9 mouse cellular contexts compared by ENCODE assay signal in the genomic region with DNA sequence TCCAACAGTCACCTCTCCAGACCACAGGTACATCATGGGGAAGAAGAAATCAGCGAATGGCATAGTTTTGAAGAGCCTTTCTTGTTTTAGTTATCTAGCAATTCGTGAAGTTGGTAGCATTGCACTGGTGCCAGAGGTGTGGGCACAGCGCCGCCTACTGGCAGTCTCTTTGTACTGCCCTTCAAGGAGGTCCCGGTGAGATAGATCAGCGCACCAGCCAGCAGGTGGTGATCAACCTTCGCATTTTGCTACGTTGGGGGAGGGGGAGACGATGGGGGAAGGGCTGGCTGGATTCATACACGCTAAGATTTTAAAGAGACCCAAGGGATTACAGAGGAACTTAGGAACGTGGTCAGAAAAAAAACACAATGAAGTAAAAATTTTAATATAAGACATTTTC.
A peak's percentile ranks its signal among the peaks of the same experiment; 100 is the strongest.
DNase-seq lines count a peak whose midpoint lies in the region; ATAC-seq lines count a peak whose summit lies in the region.
"Had no signal": no experiment of that assay in that cellular context is flagged by ENCODE, and none has a peak within 500 bp of the region (broad histone marks: within the 10 kb centered on the region; RNA-seq: fewer than 3 reads in every experiment).

No protein-coding gene starts in this region.

- H3K4me1 ChIP-seq in hindbrain, embryonic 14.5 days (replicated peaks; ENCODE audit: control insufficient read depth, insufficient read depth, low read length) = no peaks in the 10 kb centered on the region

- peak; percentile 85 for ATAC-seq in hindbrain, embryonic 14.5 days (ENCODE audit: low FRiP score)

- no peak overlapping the region for H3K27ac ChIP-seq in hindbrain, embryonic 14.5 days
- H3K27ac ChIP-seq: stomach, embryonic 15.5 days had no signal

- H3K36me3 ChIP-seq in hindbrain, embryonic 14.5 days (replicated peaks; ENCODE audit: control insufficient read depth, insufficient read depth) = no peaks in the 10 kb centered on the region
- H3K36me3 ChIP-seq: stomach, embryonic 15.5 days had no signal

- peak overlapping the region; percentile 28; the same call in 1 of the 2 replicates for H3K4me2 ChIP-seq in hindbrain, embryonic 14.5 days (replicated peaks)
- H3K4me2 ChIP-seq: stomach, embryonic 15.5 days had no signal

- WGBS in hindbrain, embryonic 14.5 days = 2% methylated on average over 11 of the region's 11 CpGs

- no peak overlapping the region for H3K4me3 ChIP-seq in hindbrain, embryonic 14.5 days (replicated peaks; ENCODE audit: low read length)
- H3K4me3 ChIP-seq: stomach, embryonic 15.5 days had no signal

- H3K9me3 ChIP-seq in hindbrain, embryonic 14.5 days (ENCODE audit: control insufficient read depth, low read length) = no peaks in the 10 kb centered on the region
- H3K9me3 ChIP-seq: stomach, embryonic 15.5 days had no signal

- H3K27me3 ChIP-seq in hindbrain, embryonic 14.5 days (ENCODE audit: control insufficient read depth, insufficient read depth, low read length) = no peaks in the 10 kb centered on the region
- H3K27me3 ChIP-seq: stomach, embryonic 15.5 days had no signal

- H3K9ac ChIP-seq in hindbrain, embryonic 14.5 days = no peak overlapping the region
- H3K9ac ChIP-seq: stomach, embryonic 15.5 days had no signal

- DNase-seq in NIH3T3 (ENCODE audit: low read depth) = peak; percentile 88
- peak; percentile 69 for DNase-seq in cerebellum, adult 9-11 months
- DNase-seq in frontal cortex, postnatal 14 days (ENCODE audit: low spot score in 2 of 2) = peak; percentile 56 to 78
- DNase-seq in hindbrain, embryonic 14.5 days (ENCODE audit: low spot score) = peak; percentile 89
- DNase-seq in layer of hippocampus, postnatal 14 days (ENCODE audit: low spot score in 2 of 2) = peak; percentile 83 to 84
- DNase-seq in lung, postnatal 36 days = peak; percentile 80
- DNase-seq in retina, postnatal 7 days (ENCODE audit: low read depth, low spot score) = peak; percentile 76
- peak; percentile 47 for DNase-seq in urinary bladder, adult 2 months (ENCODE audit: low spot score)
